Mouse (Mus musculus): ENCODE data around the gene Celsr1.
A peak's percentile ranks its signal among the peaks of the same experiment; 100 is the strongest.
"Not testable (repeated sequence)": the region's sequence is repeated elsewhere in the genome, so short reads cannot be mapped to it uniquely, and the experiment has no call there.

The Celsr1 gene

GRCm38 (mm10) chr15:86064850-86065229 lies 31.3 kb upstream of the Celsr1 start:
- DNase-seq (ENCODE audit: extremely low read depth, low read depth, low spot score) = no peak

GRCm38 (mm10) chr15:86064191-86064849 lies 30.7 kb upstream of the Celsr1 start:
- DNase-seq (ENCODE audit: extremely low read depth, low read depth, low spot score) = no peak

GRCm38 (mm10) chr15:86061848-86062481 lies 28.4 kb upstream of the Celsr1 start:
- no peak for DNase-seq (ENCODE audit: extremely low read depth, low read depth, low spot score)

- no peak for DNase-seq (ENCODE audit: extremely low read depth, low read depth, low spot score)
Measured at GRCm38 (mm10) chr15:86061221-86061620, 27.6 kb upstream of the Celsr1 start.

GRCm38 (mm10) chr15:86060581-86060980 lies 27.0 kb upstream of the Celsr1 start:
- no peak for DNase-seq (ENCODE audit: extremely low read depth, low read depth, low spot score)

GRCm38 (mm10) chr15:86059835-86060380 lies 26.3 kb upstream of the Celsr1 start:
- no peak for DNase-seq (ENCODE audit: extremely low read depth, low read depth, low spot score)

GRCm38 (mm10) chr15:86058931-86059834 lies 25.6 kb upstream of the Celsr1 start:
- DNase-seq (ENCODE audit: extremely low read depth, low read depth, low spot score) = no peak

GRCm38 (mm10) chr15:86058394-86058915 lies 24.9 kb upstream of the Celsr1 start:
- no peak for DNase-seq (ENCODE audit: extremely low read depth, low read depth, low spot score)

GRCm38 (mm10) chr15:86057908-86058307 lies 24.3 kb upstream of the Celsr1 start:
- no peak for DNase-seq (ENCODE audit: extremely low read depth, low read depth, low spot score)

- peak; percentile 88 for DNase-seq (ENCODE audit: extremely low read depth, low read depth, low spot score)
Measured at GRCm38 (mm10) chr15:86057413-86057812, 23.8 kb upstream of the Celsr1 start, which contains the start of gene Gramd4. TSS of gene Gramd4 (plus strand) at chr15:86057695.

- DNase-seq (ENCODE audit: extremely low read depth, low read depth, low spot score) = no peak
Measured at GRCm38 (mm10) chr15:86056221-86056760, 22.7 kb upstream of the Celsr1 start.

- DNase-seq (ENCODE audit: extremely low read depth, low read depth, low spot score) = not testable (repeated sequence)
Measured at GRCm38 (mm10) chr15:86054861-86055260, 21.3 kb upstream of the Celsr1 start.

GRCm38 (mm10) chr15:86053890-86054536 lies 20.4 kb upstream of the Celsr1 start:
- no peak for DNase-seq (ENCODE audit: extremely low read depth, low read depth, low spot score)

- no peak for DNase-seq (ENCODE audit: extremely low read depth, low read depth, low spot score)
Measured at GRCm38 (mm10) chr15:86051878-86052478, 18.4 kb upstream of the Celsr1 start.

GRCm38 (mm10) chr15:86051152-86051551 lies 17.6 kb upstream of the Celsr1 start:
- DNase-seq (ENCODE audit: extremely low read depth, low read depth, low spot score) = no peak

- no peak for DNase-seq (ENCODE audit: extremely low read depth, low read depth, low spot score)
Measured at GRCm38 (mm10) chr15:86050170-86050743, 16.7 kb upstream of the Celsr1 start.

GRCm38 (mm10) chr15:86049510-86049909 lies 15.9 kb upstream of the Celsr1 start:
- DNase-seq (ENCODE audit: extremely low read depth, low read depth, low spot score) = no peak

GRCm38 (mm10) chr15:86042364-86042763 lies 8.8 kb upstream of the Celsr1 start:
- DNase-seq (ENCODE audit: extremely low read depth, low read depth, low spot score) = no peak

GRCm38 (mm10) chr15:86041421-86041820 lies 7.8 kb upstream of the Celsr1 start:
- DNase-seq (ENCODE audit: extremely low read depth, low read depth, low spot score) = no peak

- DNase-seq (ENCODE audit: extremely low read depth, low read depth, low spot score) = no peak
Measured at GRCm38 (mm10) chr15:86038802-86039201, 5.2 kb upstream of the Celsr1 start.

All from fat pad, adult 2 months (tissue).